Mouse (Mus musculus) lung, embryonic 15.5 days (tissue): ENCODE measurements at regions not wholly inside any gene's neighbourhood (a gene's known extent, or its start where the extent isn't known, plus 50 kb on each side); places are given as distances from the start of the nearest gene placed in this dataset.

Source experiments
- ATAC-seq: fragments of 200-750 bp; cut with Nextera tagmentation; 2 replicates; pipeline ENCODE4 v1.8.0; 2017; ENCODE audit warnings: moderate number of reproducible peaks, borderline replicate concordance; ENCODE audit not compliant: low FRiP score, low TSS enrichment; ENCODE audit errors: extremely low read depth
- H3K27ac ChIP-seq: fragments of 300-500 bp; sonication (generic); 2 replicates; pipeline ENCODE4 v1.5.1; 2015; ENCODE audit warnings: moderate library complexity, mild to moderate bottlenecking, inconsistent platforms
- H3K27me3 ChIP-seq: fragments of 300-500 bp; sonication (generic); 2 replicates; pipeline ENCODE4 v1.6.1; 2015; ENCODE audit warnings: inconsistent platforms
- H3K36me3 ChIP-seq: fragments of 300-500 bp; sonication (generic); 2 replicates; pipeline ENCODE4 v1.6.1; 2015; ENCODE audit warnings: inconsistent platforms
- H3K4me1 ChIP-seq: fragments of 300-500 bp; sonication (generic); 2 replicates; pipeline ENCODE4 v1.6.1; 2015; ENCODE audit warnings: inconsistent platforms
- H3K4me2 ChIP-seq: fragments of 300-500 bp; sonication (generic); 2 replicates; pipeline ENCODE4 v1.6.1; 2015; ENCODE audit warnings: inconsistent platforms, mild to moderate bottlenecking, moderate library complexity
- H3K4me3 ChIP-seq: fragments of 300-500 bp; sonication (generic); 2 replicates; pipeline ENCODE4 v1.5.1; 2015; ENCODE audit warnings: mild to moderate bottlenecking, inconsistent platforms
- H3K9ac ChIP-seq: fragments of 300-500 bp; sonication (generic); 2 replicates; pipeline ENCODE4 v1.6.1; 2015; ENCODE audit warnings: inconsistent platforms
- H3K9me3 ChIP-seq: fragments of 300-500 bp; sonication (generic); 2 replicates; pipeline ENCODE4 v1.6.1; 2016; ENCODE audit warnings: inconsistent platforms
- WGBS: fragments of 180-500 bp; shearing (Covaris S2); methylation state at CpG from one replicate; pipeline ENCODE4 v1.1.7; 2015; 5-methylcytosine and 5-hydroxymethylcytosine counted together

DNA sequence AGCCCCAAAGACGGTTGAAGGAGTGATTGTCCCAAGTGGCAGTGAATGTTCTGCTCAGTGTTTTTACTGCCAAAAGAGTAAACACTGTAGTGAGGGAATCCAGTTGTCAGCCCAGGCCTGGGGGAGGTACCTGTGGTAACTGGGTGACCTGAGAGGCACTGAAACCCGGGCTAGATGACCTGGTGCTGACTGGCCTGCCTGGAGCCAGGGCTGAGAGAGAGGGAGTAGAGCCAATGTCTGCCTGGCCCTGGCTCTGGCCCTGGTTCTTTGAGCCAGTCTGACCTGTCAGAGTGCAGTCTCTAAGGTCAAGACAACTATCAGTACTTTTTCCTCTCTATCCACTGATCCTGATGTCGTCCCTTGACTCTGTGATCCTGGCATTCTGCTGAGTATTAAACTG, 119.2 kb downstream of the Utp6 start:
- ATAC-seq, result no peak
- Histone ChIP-seq H3K9ac (no peak overlapping the region), H3K27me3 (no peaks in the 10 kb centered on the region), H3K27ac (no peak overlapping the region), H3K9me3 (no peaks in the 10 kb centered on the region), H3K4me1 (peaks cover 3% of the 10 kb centered on the region; the same call in 1 of the 2 replicates), H3K4me2 (no peak overlapping the region), H3K36me3 (no peaks in the 10 kb centered on the region), H3K4me3 (no peak overlapping the region)
- WGBS, result 45% methylated on average over 3 of the region's 3 CpGs

DNA sequence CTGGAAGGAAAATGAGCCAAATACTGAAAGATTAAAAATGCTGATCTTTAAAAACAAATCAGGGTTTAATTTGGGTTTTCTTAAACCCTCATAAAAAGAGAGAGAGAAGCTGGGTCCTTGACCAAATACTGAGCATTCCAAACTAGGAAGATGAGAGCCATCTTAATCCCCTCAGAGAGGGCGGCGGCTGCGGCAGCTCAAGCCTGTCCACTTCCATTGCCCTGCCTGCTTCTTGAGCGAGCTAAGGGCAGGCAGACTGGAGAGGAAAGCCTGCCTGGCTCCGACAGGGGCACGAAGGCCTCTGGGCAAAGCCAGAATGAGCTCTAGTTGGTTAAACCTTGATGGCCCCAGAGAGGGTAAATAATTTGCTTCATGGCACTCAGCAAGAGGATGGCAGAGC, 122.2 kb downstream of the Utp6 start:
- H3K4me1 ChIP-seq, result peaks cover 11% of the 10 kb centered on the region
- H3K27ac ChIP-seq, result no peak overlapping the region
- 67% methylated on average over 6 of the region's 6 CpGs for WGBS
- no peak overlapping the region for H3K4me3 ChIP-seq
- H3K9ac ChIP-seq, result no peak overlapping the region
- H3K36me3 ChIP-seq, result no peaks in the 10 kb centered on the region
- ATAC-seq, result no peak
- no peaks in the 10 kb centered on the region for H3K9me3 ChIP-seq
- H3K4me2 ChIP-seq, result no peak overlapping the region
- no peaks in the 10 kb centered on the region for H3K27me3 ChIP-seq

DNA sequence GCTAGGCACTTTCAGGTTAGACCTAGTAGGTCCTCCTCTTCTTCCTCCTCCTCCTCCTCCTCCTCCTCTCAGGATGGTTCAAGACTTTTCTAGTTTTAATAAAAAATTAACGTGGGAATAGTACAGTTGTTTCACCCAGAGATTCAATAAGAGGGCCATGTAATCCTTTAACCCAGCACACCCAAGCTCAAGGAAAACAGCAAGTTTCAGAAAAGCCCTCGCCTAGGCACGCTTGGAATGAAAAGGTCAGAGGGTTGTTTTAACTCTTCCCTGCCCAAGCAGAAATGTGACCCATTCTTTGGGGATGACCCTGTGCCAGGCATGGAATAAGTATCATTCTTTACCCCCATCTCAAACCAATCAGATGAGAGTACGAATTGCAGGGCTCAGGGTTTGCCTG, 124.1 kb downstream of the Utp6 start:
- Histone ChIP-seq H3K27me3 (no peaks in the 10 kb centered on the region), H3K36me3 (no peaks in the 10 kb centered on the region), H3K4me3 (no peak overlapping the region), H3K27ac (no peak overlapping the region), H3K9ac (no peak overlapping the region), H3K9me3 (no peaks in the 10 kb centered on the region), H3K4me1 (peaks cover 11% of the 10 kb centered on the region), H3K4me2 (no peak overlapping the region)
- no peak for ATAC-seq
- WGBS, result 46% methylated on average over 4 of the region's 4 CpGs

DNA sequence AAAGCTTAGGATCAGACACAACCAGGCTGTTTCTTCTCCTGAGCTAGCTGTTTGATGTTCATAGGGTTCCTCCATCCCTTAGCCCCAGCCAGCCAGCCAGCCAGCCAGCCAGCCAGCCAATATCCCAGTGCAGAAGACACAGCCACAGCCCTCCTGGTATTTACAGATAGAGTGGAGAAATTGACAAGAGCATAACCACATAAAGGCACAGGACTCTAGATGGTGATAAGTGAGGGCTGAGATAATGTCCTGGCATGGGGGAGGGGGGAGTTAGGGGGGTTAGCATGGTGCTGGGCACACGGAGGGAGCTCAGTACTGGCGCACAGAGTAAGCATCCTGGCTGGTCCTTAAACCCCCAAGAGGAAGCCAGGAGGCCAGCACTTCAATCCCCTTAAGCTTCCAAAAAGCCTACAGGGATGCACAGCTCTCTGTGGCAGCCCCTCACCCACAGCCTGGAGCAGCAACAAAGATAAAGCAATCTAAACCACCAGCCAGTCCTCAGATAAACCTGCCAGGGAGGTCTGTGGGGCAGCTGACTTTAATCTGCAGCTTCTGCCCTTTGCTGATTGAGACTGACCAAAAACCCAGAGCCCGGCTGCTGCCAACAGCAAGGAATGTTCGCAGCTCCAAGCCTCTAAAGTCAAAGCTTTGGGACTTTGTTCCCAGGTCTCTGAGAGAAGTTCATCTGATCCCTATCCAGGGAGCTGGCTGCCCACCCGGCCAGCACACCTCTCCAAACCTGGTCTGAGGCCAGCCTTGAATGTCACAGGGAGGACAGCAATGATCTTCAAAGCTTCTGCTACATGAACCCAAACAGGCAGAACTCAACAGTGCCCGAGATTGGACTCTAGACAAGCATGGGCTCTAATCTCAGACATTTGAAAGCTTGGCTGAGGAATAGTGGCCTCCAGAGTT, 124.9 kb downstream of the Utp6 start:
- Histone ChIP-seq H3K27me3 (no peaks in the 10 kb centered on the region), H3K4me3 (no peak overlapping the region), H3K9me3 (no peaks in the 10 kb centered on the region), H3K9ac (no peak overlapping the region), H3K4me2 (no peak overlapping the region), H3K36me3 (no peaks in the 10 kb centered on the region), H3K27ac (no peak overlapping the region), H3K4me1 (peaks cover 11% of the 10 kb centered on the region)
- WGBS, result 23% methylated on average over 6 of the region's 6 CpGs
- ATAC-seq, result no peak

DNA sequence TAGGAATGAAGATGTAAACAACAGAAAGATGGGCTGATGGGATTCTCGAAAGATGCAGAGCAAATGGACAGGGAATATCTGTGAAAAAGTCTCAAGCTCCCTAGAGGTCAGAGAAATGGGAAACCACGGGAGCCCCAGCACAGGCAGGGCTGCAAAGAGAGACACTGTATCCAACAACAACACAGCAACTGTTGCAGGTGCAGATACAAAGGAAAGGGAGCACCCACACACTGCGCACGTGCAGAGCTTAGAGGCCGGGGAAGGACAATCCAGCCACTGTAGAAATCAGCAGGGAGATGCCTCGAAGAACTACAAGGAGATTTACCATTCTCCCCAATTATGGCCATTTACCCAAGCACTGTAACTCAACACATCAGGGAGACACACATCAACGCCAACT, 126.3 kb downstream of the Utp6 start:
- Histone ChIP-seq H3K27ac (no peak overlapping the region), H3K4me1 (peaks cover 13% of the 10 kb centered on the region), H3K9ac (no peak overlapping the region), H3K9me3 (no peaks in the 10 kb centered on the region), H3K27me3 (no peaks in the 10 kb centered on the region), H3K36me3 (no peaks in the 10 kb centered on the region), H3K4me2 (no peak overlapping the region), H3K4me3 (no peak overlapping the region)
- WGBS, result 85% methylated on average over 7 of the region's 7 CpGs
- no peak for ATAC-seq

DNA sequence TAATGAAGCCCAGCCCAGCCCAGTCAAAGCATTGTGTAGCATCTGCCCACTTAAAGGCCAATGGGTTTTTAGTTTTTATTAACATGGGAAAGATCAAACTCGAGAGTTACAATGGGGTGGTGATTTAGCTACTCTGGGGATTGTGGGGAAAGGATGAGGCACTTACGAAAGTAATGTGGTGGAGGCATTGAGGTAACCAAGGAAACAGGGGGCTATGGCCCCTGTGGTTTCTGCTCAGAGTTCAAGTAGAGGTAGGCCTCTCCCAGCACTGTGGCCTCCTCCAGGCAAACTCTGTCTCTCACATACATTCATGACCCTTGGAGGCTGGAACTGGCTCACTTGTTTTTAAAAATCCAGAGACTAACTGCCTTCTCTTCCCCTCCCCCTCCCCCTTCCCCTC, 128.4 kb downstream of the Utp6 start:
- no peak for ATAC-seq
- H3K4me2 ChIP-seq, result no peak overlapping the region

DNA sequence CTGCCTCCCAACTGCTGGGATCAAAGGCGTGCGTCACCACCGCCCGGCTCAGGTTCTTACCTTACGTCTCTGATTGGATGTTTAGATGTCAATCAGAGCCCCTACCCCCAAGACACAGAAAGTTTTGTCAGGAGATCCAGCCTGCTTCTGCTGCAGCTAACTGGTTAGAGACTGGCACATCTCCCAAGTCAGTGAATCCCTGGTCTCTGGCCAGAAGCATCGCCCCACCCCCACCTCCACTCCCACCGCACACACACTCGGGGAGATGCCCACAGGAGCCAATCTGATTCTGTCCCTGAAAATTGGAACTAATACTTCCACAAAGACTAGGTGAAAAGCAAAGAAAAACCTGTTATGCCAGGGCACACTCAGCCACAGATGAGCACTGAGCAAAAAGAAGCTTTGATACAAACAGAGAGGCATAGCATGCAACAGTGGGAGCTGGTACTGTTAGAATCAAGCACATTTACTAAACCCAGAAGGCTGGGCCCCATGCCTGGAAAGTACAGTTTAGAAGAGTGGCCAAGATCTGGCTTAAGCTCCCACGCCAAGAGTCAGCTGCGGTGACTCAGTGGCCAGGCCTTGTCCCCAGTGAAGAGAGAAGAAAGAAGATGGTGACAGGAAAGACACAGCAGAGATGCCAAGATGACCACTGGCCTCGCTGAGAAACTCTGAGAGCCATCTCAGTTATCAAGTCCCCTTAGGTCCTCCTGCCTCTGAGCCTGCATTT, 130.4 kb downstream of the Utp6 start:
- Histone ChIP-seq H3K9me3 (no peaks in the 10 kb centered on the region), H3K4me2 (no peak overlapping the region), H3K9ac (no peak overlapping the region), H3K36me3 (no peaks in the 10 kb centered on the region), H3K27ac (no peak overlapping the region), H3K27me3 (no peaks in the 10 kb centered on the region), H3K4me1 (peaks cover 9% of the 10 kb centered on the region), H3K4me3 (no peak overlapping the region)
- WGBS, result 83% methylated on average over 11 of the region's 11 CpGs
- no peak for ATAC-seq

More for the DNA sequence above, 128.4 kb downstream of the Utp6 start:
- Histone ChIP-seq H3K36me3 (no peaks in the 10 kb centered on the region), H3K4me3 (no peak overlapping the region), H3K4me1 (peaks cover 18% of the 10 kb centered on the region), H3K27ac (no peak overlapping the region), H3K27me3 (no peaks in the 10 kb centered on the region), H3K9me3 (no peaks in the 10 kb centered on the region), H3K9ac (no peak overlapping the region)
- 61% methylated on average over 2 of the region's 2 CpGs for WGBS

DNA sequence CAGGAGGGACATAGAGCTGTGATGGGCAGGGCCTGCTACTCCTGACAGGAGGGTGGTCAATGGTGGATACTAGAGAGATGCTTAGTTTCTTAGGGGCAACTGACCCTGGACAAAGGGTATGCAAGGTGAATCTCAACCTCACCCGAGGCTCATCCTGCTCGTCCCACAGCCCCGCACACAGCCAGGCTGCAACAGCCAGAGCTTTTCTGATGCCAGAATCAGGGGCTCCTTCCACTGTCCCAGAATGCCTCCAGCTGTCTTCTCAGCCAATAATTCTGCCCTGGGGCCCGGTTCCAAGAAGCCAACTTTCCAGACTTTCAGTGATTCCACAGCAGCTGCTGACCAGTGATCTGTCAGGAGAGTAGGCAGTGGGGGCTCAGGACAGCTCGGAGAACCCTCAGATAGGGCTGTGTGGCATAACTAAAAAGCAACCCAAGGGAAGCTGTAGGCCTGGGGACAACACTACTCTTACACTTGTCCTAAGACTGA, 131.6 kb downstream of the Utp6 start:
- H3K36me3 ChIP-seq, result no peaks in the 10 kb centered on the region
- no peak overlapping the region for H3K4me3 ChIP-seq
- 71% methylated on average over 5 of the region's 5 CpGs for WGBS
- no peak overlapping the region for H3K27ac ChIP-seq
- no peak overlapping the region for H3K4me2 ChIP-seq
- peaks cover 14% of the 10 kb centered on the region for H3K4me1 ChIP-seq
- no peaks in the 10 kb centered on the region for H3K9me3 ChIP-seq
- no peaks in the 10 kb centered on the region for H3K27me3 ChIP-seq
- no peak overlapping the region for H3K9ac ChIP-seq
- peak; percentile 55; the same call in 1 of the 2 replicates for ATAC-seq

DNA sequence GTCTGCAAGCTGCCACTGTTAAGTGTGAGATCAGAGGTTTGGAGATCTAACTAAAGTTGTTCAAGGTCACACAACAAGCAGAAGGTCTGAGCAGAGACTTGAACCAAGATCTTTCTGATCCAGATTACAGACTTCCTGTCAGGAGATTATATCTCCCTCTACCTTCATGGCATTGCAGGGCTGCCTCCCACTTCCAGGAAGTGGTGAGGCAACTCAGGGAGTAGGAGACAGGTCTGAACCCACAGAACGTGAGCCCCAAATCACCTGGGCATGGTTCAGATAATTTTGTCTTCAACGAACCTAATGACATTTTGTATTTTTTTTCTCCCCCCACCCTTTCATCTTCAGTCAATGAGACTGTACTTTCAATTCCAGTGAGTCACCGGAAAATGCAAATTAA, 135.2 kb downstream of the Utp6 start:
- Histone ChIP-seq H3K4me1 (peaks cover 17% of the 10 kb centered on the region), H3K36me3 (no peaks in the 10 kb centered on the region), H3K4me2 (no peak overlapping the region), H3K9ac (no peak overlapping the region), H3K4me3 (no peak overlapping the region), H3K27me3 (no peaks in the 10 kb centered on the region), H3K9me3 (no peaks in the 10 kb centered on the region), H3K27ac (no peak overlapping the region)
- no peak for ATAC-seq
- WGBS, result 88% methylated on average over 3 of the region's 3 CpGs

DNA sequence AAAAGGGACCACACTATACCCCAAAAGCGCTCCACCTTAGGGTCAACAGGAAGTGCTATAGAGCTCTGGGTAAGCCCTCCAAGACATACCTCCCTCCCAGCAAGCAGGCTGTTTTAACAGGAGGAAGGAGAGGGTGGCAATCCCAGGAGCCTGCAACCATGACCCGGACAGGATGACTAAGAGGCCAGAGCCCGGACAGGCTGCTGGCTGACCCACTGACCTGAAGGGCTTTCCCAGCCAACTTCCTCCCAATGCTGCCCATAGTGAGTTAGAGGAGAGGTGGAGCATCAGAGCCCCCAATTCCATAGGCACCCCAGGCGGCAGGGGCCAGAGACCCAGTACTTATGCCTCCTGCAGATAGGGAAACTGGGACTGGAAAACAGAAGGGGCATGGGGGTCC, 136.3 kb downstream of the Utp6 start:
- Histone ChIP-seq H3K36me3 (no peaks in the 10 kb centered on the region), H3K4me1 (peaks cover 13% of the 10 kb centered on the region), H3K4me2 (no peak overlapping the region), H3K9ac (no peak overlapping the region), H3K27ac (no peak overlapping the region), H3K9me3 (no peaks in the 10 kb centered on the region), H3K27me3 (no peaks in the 10 kb centered on the region), H3K4me3 (no peak overlapping the region)
- WGBS, result 61% methylated on average over 4 of the region's 4 CpGs
- no peak for ATAC-seq

DNA sequence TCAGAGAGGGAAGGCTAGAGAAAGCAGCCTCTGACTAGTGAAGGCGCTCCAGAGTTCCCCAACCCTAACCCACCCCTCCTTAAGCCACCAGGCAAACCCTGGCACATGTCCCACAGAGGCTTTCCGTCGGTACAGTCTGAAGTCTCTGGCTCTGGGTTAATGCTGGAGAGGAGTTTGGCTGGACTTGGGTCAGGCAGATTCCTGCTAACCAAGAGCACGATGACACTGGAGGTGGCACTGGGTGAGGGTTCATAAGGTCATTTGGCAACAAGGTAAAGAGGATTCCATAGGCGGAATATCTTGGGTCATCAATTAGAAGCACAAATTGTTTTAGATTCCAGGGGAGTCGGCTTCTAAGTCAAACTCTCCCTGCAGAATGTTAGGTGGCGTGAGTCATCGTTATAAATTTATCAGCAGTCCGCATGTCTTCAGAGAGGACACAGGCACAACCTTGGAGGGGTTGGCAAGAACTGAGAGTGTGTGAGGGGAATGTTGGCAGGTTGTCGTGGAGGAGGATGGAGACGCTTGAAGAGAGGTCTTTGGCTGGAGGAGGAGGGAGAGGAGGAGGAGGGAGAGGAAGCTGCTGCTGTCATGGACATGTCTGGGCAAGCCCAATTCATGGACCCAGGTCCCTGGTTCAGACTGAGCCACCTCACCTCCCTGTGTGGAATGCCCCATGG, 138.4 kb downstream of the Utp6 start:
- H3K4me2 ChIP-seq, result no peak overlapping the region
- no peak for ATAC-seq
- H3K4me3 ChIP-seq, result no peak overlapping the region
- H3K36me3 ChIP-seq, result no peaks in the 10 kb centered on the region
- 64% methylated on average over 11 of the region's 11 CpGs for WGBS
- no peaks in the 10 kb centered on the region for H3K27me3 ChIP-seq
- peaks cover 8% of the 10 kb centered on the region; the same call in 1 of the 2 replicates for H3K4me1 ChIP-seq
- H3K9ac ChIP-seq, result no peak overlapping the region
- no peak overlapping the region for H3K27ac ChIP-seq
- no peaks in the 10 kb centered on the region for H3K9me3 ChIP-seq

DNA sequence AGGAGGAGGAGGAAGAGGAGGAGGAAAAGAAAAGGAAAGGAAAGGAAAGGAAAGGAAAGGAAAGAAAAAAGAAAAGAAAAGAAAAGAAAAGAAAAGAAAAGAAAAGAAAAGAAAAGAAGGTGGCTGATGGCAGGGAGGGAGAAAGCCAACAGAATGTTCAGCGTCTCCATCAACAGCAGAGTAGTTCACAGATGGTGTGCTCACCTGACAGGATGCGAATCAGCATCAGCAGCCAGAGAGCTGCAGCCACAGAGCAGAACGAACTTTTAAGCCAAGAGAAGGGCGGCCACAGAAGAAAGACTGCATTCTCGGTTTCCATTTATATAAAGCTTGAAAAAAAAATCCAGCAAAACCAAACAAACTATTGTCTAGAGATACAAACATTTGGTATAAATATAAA, 140.2 kb downstream of the Utp6 start:
- H3K9ac ChIP-seq, result no peak overlapping the region
- no peaks in the 10 kb centered on the region for H3K36me3 ChIP-seq
- H3K4me1 ChIP-seq, result peaks cover 8% of the 10 kb centered on the region; the same call in 1 of the 2 replicates
- H3K4me2 ChIP-seq, result no peak overlapping the region
- H3K9me3 ChIP-seq, result no peaks in the 10 kb centered on the region
- H3K27ac ChIP-seq, result no peak overlapping the region
- WGBS, result 61% methylated on average over 5 of the region's 5 CpGs
- no peak overlapping the region for H3K4me3 ChIP-seq
- no peak for ATAC-seq
- no peaks in the 10 kb centered on the region for H3K27me3 ChIP-seq
